Mouse (Mus musculus) layer of hippocampus, adult 8-10 months (tissue): ENCODE measurements around the gene Rcn3. TPM values are rescaled to one million over a fixed set of nuclear protein-coding genes. Genes with fewer than 3 reads are reported as not detected.
"Not testable (repeated sequence)": the region's sequence is repeated elsewhere in the genome, so short reads cannot be mapped to it uniquely, and the experiment has no call there.

Source experiments
- DNase-seq, 2 experiments: peaks; one replicate each; pipeline ENCODE4 v3.0.0; 2022; ENCODE audit warnings: low spot score in 2 of 2
- total RNA-seq, 4 experiments: library from RNA; stranded (reverse); gene quantifications; 2 replicates each; pipeline ENCODE4 v1.2.4; 2022

The Rcn3 gene
- 10 to 100 TPM in 3 of 4 experiments, 1 to 10 TPM in 1; 9.9 to 13.9 (median 10.6) TPM for total RNA-seq

GRCm38 (mm10) chr7:45092048-45092447 lies at the start of gene Rcn3:
Gene Rcn3 (minus strand): TSS chr7:45092221.
- no peak for DNase-seq

GRCm38 (mm10) chr7:45141319-45141718 lies 49.3 kb upstream of the Rcn3 start:
- DNase-seq: no peak

DNA sequence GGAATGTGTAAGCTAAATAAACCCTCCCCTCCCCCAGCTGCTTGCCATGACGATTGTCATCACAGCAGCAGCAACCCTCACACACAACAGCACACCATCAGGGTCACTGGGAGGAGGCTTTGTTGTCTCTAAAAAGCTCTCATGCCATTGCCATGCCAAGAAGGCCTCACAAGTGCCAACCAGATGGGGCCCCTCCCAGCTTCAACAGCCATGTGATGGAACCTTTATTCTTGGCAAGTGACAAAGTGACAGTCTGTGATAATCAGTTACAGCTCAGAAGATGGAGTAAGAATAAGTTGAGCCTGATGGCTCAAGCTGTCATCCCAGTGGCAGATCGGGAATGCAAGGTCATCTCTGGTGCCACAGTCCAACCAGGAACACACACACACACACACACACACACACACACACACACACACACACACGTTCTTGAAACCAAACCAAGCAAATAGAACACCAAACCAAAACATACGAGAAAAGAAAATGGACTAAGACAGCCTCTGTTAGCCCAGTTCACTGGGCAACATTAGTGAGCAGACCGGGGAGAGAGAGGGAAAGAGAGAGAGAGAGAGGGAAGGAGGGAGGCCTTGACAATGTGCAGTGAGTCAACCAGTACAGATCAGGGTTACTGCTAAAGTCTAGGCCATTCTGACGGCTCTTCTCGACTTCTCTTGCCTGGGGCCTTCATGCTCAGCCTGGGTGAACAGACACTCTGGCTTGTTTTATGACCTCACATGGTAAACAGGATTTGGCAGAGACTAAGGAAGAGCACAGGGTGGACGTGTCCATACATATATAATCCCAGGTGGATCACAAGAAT lies 48.1 kb upstream of the Rcn3 start:
- DNase-seq: no peak

GRCm38 (mm10) chr7:45138403-45138802 lies 46.4 kb upstream of the Rcn3 start:
- DNase-seq: no peak

- no peak for DNase-seq
Observed at GRCm38 (mm10) chr7:45137171-45138006, 45.4 kb upstream of the Rcn3 start.

DNA sequence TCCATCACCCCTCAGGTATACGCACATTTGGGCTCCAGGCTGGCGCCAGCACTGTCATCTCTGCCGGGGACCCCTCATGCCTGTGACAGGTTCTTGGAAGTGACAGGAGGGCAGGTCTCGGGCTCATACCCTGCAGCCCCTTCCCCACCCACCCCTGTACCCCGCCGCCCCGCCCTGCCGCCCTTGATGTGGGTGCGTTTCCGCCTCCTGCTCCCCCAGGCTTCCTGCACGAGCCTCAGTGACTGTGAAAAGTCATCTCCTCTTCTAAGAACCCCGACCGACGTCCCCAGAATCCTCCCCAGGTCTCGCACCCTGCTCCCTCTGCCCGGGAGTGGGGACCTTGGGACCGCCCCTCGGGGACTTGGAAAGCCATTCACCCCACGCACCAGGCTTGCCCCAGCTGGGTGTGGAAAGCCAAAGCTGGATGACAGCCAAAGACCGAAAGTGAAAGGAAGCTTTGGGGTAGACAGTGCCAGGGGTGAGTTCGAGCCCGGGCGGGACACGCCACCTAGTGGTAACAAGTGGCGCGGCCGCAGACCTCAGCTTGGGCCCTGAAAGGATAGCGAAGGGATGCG lies 44.1 kb upstream of the Rcn3 start, which contains the start of the genes Gm45713 and Flt3l:
Gm45713 (minus strand) TSS at position 239 of the 575 bp plus-strand sequence.
Flt3l (minus strand) TSS at position 440 of the 575 bp plus-strand sequence.
- peak; percentile 86 to 91 for DNase-seq

DNA sequence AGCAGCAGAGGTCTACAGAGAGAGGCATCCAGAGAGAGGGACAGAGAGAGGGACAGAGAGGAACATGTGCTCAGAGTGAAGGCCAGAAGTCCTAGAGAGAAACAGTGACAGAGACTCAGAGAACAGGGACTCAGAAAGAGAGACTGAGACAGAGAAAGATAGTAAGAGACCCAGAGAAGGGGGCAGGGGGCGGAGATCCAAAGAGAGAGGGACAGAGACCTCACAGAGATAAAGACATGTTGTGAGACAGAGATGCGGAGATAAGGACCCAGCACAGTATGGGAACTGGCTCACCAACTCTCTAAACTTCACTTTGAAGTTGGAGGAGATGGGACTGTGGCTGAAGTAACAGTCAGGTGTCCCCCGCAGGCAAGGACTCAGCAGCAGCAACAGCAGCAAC lies 43.3 kb upstream of the Rcn3 start:
- DNase-seq: no peak

GRCm38 (mm10) chr7:45134544-45135026 lies 42.6 kb upstream of the Rcn3 start:
- no peak for DNase-seq

- DNase-seq: no peak
Observed at GRCm38 (mm10) chr7:45133446-45134159, 41.6 kb upstream of the Rcn3 start.

DNA sequence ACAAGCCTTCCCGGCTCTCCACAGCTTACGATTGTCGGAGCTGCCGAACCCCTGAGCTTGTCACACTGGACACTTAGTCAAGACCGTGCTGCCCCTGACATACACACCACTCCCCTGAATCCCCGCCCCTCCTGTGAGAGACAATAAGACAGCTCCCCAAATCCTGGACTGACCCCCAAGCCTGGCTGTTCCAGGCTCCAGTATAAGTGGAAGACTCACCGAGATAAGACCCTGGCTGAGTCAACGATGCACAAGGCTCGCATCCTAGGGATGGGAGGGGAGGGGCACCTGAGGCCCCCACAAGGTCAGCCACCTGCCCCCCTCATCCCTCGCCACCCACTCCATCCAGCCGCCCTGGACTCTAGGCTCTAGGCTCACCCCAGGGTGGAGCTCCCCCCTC lies 39.8 kb upstream of the Rcn3 start:
- DNase-seq: no peak

DNA sequence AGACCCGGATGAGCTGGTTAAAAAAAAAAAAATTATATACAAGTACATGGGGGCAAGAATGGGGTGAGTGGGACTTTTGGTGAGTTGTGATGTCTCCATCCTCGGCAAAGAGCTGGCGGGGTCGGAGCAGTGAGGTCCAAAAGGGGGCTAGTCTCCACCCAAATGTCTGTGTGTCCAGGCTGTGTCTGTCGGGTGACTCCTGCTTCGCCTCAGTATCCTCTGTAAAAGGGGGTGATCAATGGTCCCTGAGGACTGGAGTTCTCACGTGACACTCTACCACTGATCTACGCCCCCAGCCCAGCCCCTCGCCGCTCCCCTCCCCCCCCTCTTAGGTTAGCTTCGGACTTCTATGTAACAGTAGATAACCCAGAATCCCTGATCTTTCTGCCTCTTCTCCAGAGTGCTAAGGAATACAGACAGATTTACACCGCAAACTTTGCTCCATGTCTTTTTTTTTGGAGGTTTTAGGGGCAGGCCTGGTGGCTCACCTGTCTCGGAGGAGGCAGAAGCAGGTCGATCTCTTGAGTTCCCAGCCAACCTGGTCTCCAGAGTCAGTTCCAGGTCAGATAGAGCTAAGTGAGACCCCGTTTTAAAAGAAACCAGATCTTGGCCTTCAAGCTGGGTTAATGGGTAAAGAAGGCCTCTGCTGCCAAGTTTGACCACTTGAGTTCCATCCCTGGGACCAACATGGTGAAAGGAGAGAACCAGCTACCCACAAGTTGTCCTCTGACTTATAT lies 37.9 kb upstream of the Rcn3 start:
- no peak for DNase-seq

GRCm38 (mm10) chr7:45129318-45129717 lies 37.3 kb upstream of the Rcn3 start:
- DNase-seq: no peak

- peak; percentile 100 for DNase-seq
Observed at GRCm38 (mm10) chr7:45128624-45129246, 36.7 kb upstream of the Rcn3 start, which contains the start of gene Rpl13a. Gene Rpl13a (minus strand): TSS chr7:45128761.

DNA sequence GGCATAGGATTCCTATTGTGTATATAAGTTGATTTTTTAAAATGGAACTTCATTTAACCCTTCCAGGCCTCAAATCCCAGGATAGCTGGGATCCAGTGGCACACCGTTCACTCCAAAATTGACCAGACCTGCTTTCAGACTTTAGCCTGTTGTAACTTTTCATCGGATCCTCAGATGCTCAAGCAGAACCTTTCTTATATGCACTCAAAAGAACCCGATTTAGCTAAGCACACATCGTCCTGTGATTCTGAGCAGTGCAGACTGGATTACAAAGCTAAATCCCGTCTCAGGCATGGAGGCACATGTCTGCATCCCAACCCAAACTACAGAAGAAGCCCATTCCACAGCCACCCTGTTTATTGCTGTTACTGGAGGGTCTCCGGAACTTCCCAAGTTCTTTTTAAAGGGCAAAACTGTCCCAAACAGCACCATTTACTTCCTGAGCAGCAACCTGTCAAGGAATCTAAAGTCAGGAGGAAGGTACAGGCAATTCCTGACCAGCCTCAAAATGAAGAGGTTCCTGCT lies 35.7 kb upstream of the Rcn3 start:
- no peak for DNase-seq

- no peak for DNase-seq
Observed at GRCm38 (mm10) chr7:45126844-45127699, 35.1 kb upstream of the Rcn3 start.

DNA sequence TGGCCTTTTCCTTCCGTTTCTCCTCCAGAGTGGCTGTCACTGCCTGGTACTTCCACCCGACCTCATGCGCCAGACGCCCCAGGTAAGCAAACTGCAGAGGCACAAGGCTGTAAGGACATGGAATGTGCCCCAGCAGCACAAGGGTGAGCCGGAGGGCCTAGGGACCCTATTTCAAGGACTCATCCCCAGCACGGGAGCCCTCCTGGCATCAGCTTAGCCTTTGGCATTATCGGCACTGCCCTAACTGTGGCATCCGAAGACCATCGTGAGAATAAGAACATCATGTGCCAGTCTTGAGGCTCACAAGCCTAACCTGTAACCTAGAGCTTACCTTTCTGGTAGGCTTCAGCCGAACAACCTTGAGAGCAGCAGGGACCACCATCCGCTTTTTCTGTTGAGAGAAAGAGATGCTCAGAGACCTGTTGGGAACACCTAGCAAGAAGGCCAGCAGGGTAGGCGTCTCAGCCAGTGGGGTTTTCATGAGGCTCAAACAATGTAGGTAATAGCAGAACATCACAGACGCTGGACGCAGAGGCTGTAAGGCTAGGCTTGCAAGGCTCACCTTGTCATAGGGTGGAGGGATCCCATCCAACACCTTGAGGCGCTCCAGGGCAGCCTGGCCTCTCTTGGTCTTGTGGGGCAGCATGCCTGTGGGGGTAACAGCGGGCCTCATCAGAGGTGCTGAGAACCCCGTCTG lies 34.3 kb upstream of the Rcn3 start:
- no peak for DNase-seq

DNA sequence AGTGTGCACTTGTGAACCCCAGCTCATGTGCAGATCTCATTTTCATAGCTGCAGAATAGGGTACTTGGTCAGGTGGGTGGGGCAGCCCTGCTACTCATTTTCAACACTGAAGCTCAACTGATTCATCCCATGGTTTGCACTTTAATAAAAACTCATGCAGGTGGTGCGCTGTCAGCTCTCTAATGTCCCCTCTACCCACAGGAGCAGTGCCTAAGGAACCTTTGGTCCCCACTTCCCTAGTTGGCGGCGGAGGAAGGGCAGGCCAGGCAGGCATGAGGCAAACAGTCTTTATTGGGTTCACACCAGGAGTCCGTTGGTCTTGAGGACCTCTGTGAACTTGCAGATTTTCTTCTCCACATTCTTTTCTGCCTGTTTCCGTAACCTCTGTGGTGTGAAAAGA lies 33.6 kb upstream of the Rcn3 start:
- DNase-seq: not testable (repeated sequence)

DNA sequence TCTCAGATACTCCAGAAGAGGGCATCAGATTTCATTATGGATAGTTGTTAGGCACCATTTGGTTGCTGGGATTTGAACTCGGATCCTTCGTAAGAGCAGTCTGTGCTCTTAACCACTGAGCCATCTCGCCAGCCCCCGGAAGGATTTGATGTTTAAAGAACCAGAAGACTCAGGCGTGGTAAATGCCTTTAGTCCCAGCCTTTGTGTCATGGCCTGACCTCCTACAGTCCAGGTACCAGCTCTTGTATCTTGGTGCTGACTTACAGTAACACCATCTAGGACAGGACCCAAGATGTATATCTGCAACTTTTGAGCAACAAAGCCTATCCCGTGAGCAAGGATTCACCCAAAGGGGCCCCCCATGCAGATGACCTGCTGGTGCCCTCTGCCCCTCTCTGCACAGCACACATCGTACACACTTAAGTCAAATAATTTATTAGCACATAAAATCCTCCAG lies 33.2 kb upstream of the Rcn3 start:
- DNase-seq: no peak
